Mouse (Mus musculus): ENCODE results near the gene Tnfrsf14.

Tnfrsf14 gene

GRCm38 (mm10) chr4:154880730-154881129 lies 47.6 kb downstream of the Tnfrsf14 start:
- no peak for DNase-seq (ENCODE audit: low spot score)

- DNase-seq (ENCODE audit: low spot score), result peak; percentile 98
Measured at GRCm38 (mm10) chr4:154877864-154878548, 50.4 kb downstream of the Tnfrsf14 start.

GRCm38 (mm10) chr4:154873186-154873585 lies 55.2 kb downstream of the Tnfrsf14 start:
- DNase-seq (ENCODE audit: low spot score), result no peak
